Mouse (Mus musculus): ENCODE measurements at regions not wholly inside any gene's neighbourhood (a gene's known extent, or its start where the extent isn't known, plus 50 kb on each side); places are given as distances from the start of the nearest gene placed in this dataset.

- ATAC-seq (ENCODE audit: insufficient number of reproducible peaks, insufficient read depth, low FRiP score, low read depth) = no peak
- H3K9ac ChIP-seq (replicated peaks; ENCODE audit: low read depth, low read length) = no peak overlapping the region
- H3K4me1 ChIP-seq (ENCODE audit: control insufficient read depth, insufficient read depth, low read length) = no peaks in the 10 kb centered on the region
- H3K4me2 ChIP-seq (replicated peaks; ENCODE audit: low read depth, low read length) = no peak overlapping the region
- no peaks in the 10 kb centered on the region for H3K36me3 ChIP-seq (ENCODE audit: control insufficient read depth, insufficient read depth, low read length)
- H3K27ac ChIP-seq (ENCODE audit: low read length) = no peak overlapping the region
- H3K27me3 ChIP-seq (ENCODE audit: control insufficient read depth, insufficient read depth, low read length) = no peaks in the 10 kb centered on the region
- 100% methylated on average over 1 of the region's 1 CpGs for WGBS
- H3K4me3 ChIP-seq (ENCODE audit: low read depth, low read length) = no peak overlapping the region
- H3K9me3 ChIP-seq (ENCODE audit: control insufficient read depth, low read depth, low read length) = no peaks in the 10 kb centered on the region
Observed at GRCm38 (mm10) chr10:22944247-22944646, 124.3 kb upstream of the Tcf21 start.

- Histone ChIP-seq H3K4me1 (ENCODE audit: control insufficient read depth, insufficient read depth, low read length) (no peaks in the 10 kb centered on the region), H3K27ac (ENCODE audit: low read length) (peak overlapping the region; percentile 76; the same call in 1 of the 2 replicates), H3K27me3 (ENCODE audit: control insufficient read depth, insufficient read depth, low read length) (no peaks in the 10 kb centered on the region), H3K36me3 (ENCODE audit: control insufficient read depth, insufficient read depth, low read length) (no peaks in the 10 kb centered on the region), H3K9ac (replicated peaks; ENCODE audit: low read depth, low read length) (no peak overlapping the region), H3K4me2 (replicated peaks; ENCODE audit: low read depth, low read length) (no peak overlapping the region), H3K4me3 (ENCODE audit: low read depth, low read length) (no peak overlapping the region), H3K9me3 (ENCODE audit: control insufficient read depth, low read depth, low read length) (no peaks in the 10 kb centered on the region)
- peak; percentile 67; the same call in 1 of the 2 replicates for ATAC-seq (ENCODE audit: insufficient number of reproducible peaks, insufficient read depth, low FRiP score, low read depth)
- 49% methylated on average over 8 of the region's 8 CpGs for WGBS
Observed at GRCm38 (mm10) chr10:22927977-22928376, 108.0 kb upstream of the Tcf21 start.

GRCm38 (mm10) chr10:22926099-22926498 lies 106.1 kb upstream of the Tcf21 start:
- no peaks in the 10 kb centered on the region for H3K27me3 ChIP-seq (ENCODE audit: control insufficient read depth, insufficient read depth, low read length)
- peaks cover 7% of the 10 kb centered on the region; the same call in 1 of the 2 replicates for H3K4me1 ChIP-seq (ENCODE audit: control insufficient read depth, insufficient read depth, low read length)
- 15% methylated on average over 5 of the region's 5 CpGs for WGBS
- peak overlapping the region; percentile 55; the same call in 1 of the 2 replicates for H3K27ac ChIP-seq (ENCODE audit: low read length)
- H3K4me2 ChIP-seq (replicated peaks; ENCODE audit: low read depth, low read length) = no peak overlapping the region
- H3K4me3 ChIP-seq (ENCODE audit: low read depth, low read length) = no peak overlapping the region
- no peak for ATAC-seq (ENCODE audit: insufficient number of reproducible peaks, insufficient read depth, low FRiP score, low read depth)
- no peaks in the 10 kb centered on the region for H3K9me3 ChIP-seq (ENCODE audit: control insufficient read depth, low read depth, low read length)
- H3K36me3 ChIP-seq (ENCODE audit: control insufficient read depth, insufficient read depth, low read length) = no peaks in the 10 kb centered on the region
- no peak overlapping the region for H3K9ac ChIP-seq (replicated peaks; ENCODE audit: low read depth, low read length)

- H3K27ac ChIP-seq (ENCODE audit: low read length) = peak overlapping the region; percentile 63; the same call in 1 of the 2 replicates
- no peaks in the 10 kb centered on the region for H3K27me3 ChIP-seq (ENCODE audit: control insufficient read depth, insufficient read depth, low read length)
Observed at GRCm38 (mm10) chr10:22921035-22921965, 101.3 kb upstream of the Tcf21 start.

GRCm38 (mm10) chr10:22919869-22920268 lies 99.9 kb upstream of the Tcf21 start:
- H3K27ac ChIP-seq (ENCODE audit: low read length) = peak overlapping the region; percentile 61; the same call in 1 of the 2 replicates

More at GRCm38 (mm10) chr10:22921035-22921965, 101.3 kb upstream of the Tcf21 start:
- Histone ChIP-seq H3K9me3 (ENCODE audit: control insufficient read depth, low read depth, low read length) (no peaks in the 10 kb centered on the region), H3K9ac (replicated peaks; ENCODE audit: low read depth, low read length) (no peak overlapping the region), H3K36me3 (ENCODE audit: control insufficient read depth, insufficient read depth, low read length) (no peaks in the 10 kb centered on the region), H3K4me2 (replicated peaks; ENCODE audit: low read depth, low read length) (no peak overlapping the region), H3K4me3 (ENCODE audit: low read depth, low read length) (no peak overlapping the region), H3K4me1 (ENCODE audit: control insufficient read depth, insufficient read depth, low read length) (peaks cover 28% of the 10 kb centered on the region)
- WGBS = 43% methylated on average over 11 of the region's 11 CpGs
- ATAC-seq (ENCODE audit: insufficient number of reproducible peaks, insufficient read depth, low FRiP score, low read depth) = no peak

GRCm38 (mm10) chr10:22917797-22918196 lies 97.8 kb upstream of the Tcf21 start:
- Histone ChIP-seq H3K4me3 (ENCODE audit: low read depth, low read length) (no peak overlapping the region), H3K4me2 (replicated peaks; ENCODE audit: low read depth, low read length) (no peak overlapping the region), H3K27me3 (ENCODE audit: control insufficient read depth, insufficient read depth, low read length) (no peaks in the 10 kb centered on the region), H3K36me3 (ENCODE audit: control insufficient read depth, insufficient read depth, low read length) (no peaks in the 10 kb centered on the region), H3K27ac (ENCODE audit: low read length) (peak overlapping the region; percentile 77; the same call in 1 of the 2 replicates), H3K4me1 (ENCODE audit: control insufficient read depth, insufficient read depth, low read length) (peaks cover 35% of the 10 kb centered on the region), H3K9me3 (ENCODE audit: control insufficient read depth, low read depth, low read length) (no peaks in the 10 kb centered on the region), H3K9ac (replicated peaks; ENCODE audit: low read depth, low read length) (no peak overlapping the region)
- peak; percentile 49; the same call in 1 of the 2 replicates for ATAC-seq (ENCODE audit: insufficient number of reproducible peaks, insufficient read depth, low FRiP score, low read depth)
- WGBS = 77% methylated on average over 1 of the region's 1 CpGs

More at GRCm38 (mm10) chr10:22919869-22920268, 99.9 kb upstream of the Tcf21 start:
- H3K4me1 ChIP-seq (ENCODE audit: control insufficient read depth, insufficient read depth, low read length) = peaks cover 32% of the 10 kb centered on the region
- no peak for ATAC-seq (ENCODE audit: insufficient number of reproducible peaks, insufficient read depth, low FRiP score, low read depth)
- H3K4me3 ChIP-seq (ENCODE audit: low read depth, low read length) = no peak overlapping the region
- H3K9me3 ChIP-seq (ENCODE audit: control insufficient read depth, low read depth, low read length) = no peaks in the 10 kb centered on the region
- H3K27me3 ChIP-seq (ENCODE audit: control insufficient read depth, insufficient read depth, low read length) = no peaks in the 10 kb centered on the region
- H3K4me2 ChIP-seq (replicated peaks; ENCODE audit: low read depth, low read length) = no peak overlapping the region
- H3K36me3 ChIP-seq (ENCODE audit: control insufficient read depth, insufficient read depth, low read length) = no peaks in the 10 kb centered on the region
- 40% methylated on average over 1 of the region's 1 CpGs for WGBS
- H3K9ac ChIP-seq (replicated peaks; ENCODE audit: low read depth, low read length) = no peak overlapping the region

GRCm38 (mm10) chr10:22915785-22916514 lies 96.0 kb upstream of the Tcf21 start:
- 35% methylated on average over 6 of the region's 6 CpGs for WGBS
- no peak for ATAC-seq (ENCODE audit: insufficient number of reproducible peaks, insufficient read depth, low FRiP score, low read depth)
- Histone ChIP-seq H3K4me1 (ENCODE audit: control insufficient read depth, insufficient read depth, low read length) (peaks cover 26% of the 10 kb centered on the region), H3K27ac (ENCODE audit: low read length) (peak overlapping the region; percentile 15; the same call in 1 of the 2 replicates), H3K27me3 (ENCODE audit: control insufficient read depth, insufficient read depth, low read length) (no peaks in the 10 kb centered on the region), H3K9me3 (ENCODE audit: control insufficient read depth, low read depth, low read length) (no peaks in the 10 kb centered on the region), H3K4me3 (ENCODE audit: low read depth, low read length) (no peak overlapping the region), H3K9ac (replicated peaks; ENCODE audit: low read depth, low read length) (no peak overlapping the region), H3K4me2 (replicated peaks; ENCODE audit: low read depth, low read length) (no peak overlapping the region), H3K36me3 (ENCODE audit: control insufficient read depth, insufficient read depth, low read length) (no peaks in the 10 kb centered on the region)

GRCm38 (mm10) chr10:22913112-22913511 lies 93.1 kb upstream of the Tcf21 start:
- H3K4me3 ChIP-seq (ENCODE audit: low read depth, low read length) = no peak overlapping the region
- H3K9ac ChIP-seq (replicated peaks; ENCODE audit: low read depth, low read length) = no peak overlapping the region
- ATAC-seq (ENCODE audit: insufficient number of reproducible peaks, insufficient read depth, low FRiP score, low read depth) = no peak
- H3K4me2 ChIP-seq (replicated peaks; ENCODE audit: low read depth, low read length) = no peak overlapping the region
- no peaks in the 10 kb centered on the region for H3K9me3 ChIP-seq (ENCODE audit: control insufficient read depth, low read depth, low read length)
- WGBS = 78% methylated on average over 1 of the region's 1 CpGs
- H3K27ac ChIP-seq (ENCODE audit: low read length) = no peak overlapping the region
- H3K27me3 ChIP-seq (ENCODE audit: control insufficient read depth, insufficient read depth, low read length) = no peaks in the 10 kb centered on the region
- H3K36me3 ChIP-seq (ENCODE audit: control insufficient read depth, insufficient read depth, low read length) = no peaks in the 10 kb centered on the region
- H3K4me1 ChIP-seq (ENCODE audit: control insufficient read depth, insufficient read depth, low read length) = peaks cover 18% of the 10 kb centered on the region
